Mouse (Mus musculus) gonadal fat pad, adult 2 months (tissue): Measurements from ENCODE around the gene Gm28048. TPM values are rescaled to one million over a fixed set of nuclear protein-coding genes. Genes with fewer than 3 reads are reported as not detected.

Experiments
- DNase-seq: peaks from one replicate; pipeline ENCODE4 v3.0.0-alpha.2; 2012; ENCODE audit warnings: low read depth
- polyA plus RNA-seq: library from polyadenylated mRNA; depleted of rRNA; stranded (reverse); fragments of >200 nt; gene quantifications from 2 replicates; pipeline ENCODE4 v1.2.3, GENCODE M21; 2012

Gm28048 gene
- polyA plus RNA-seq, 1 experiment: 0.49 TPM

- no peak for DNase-seq
Observed at GRCm38 (mm10) chr11:22990393-22991126, 8.7 kb upstream of the Gm28048 start, which contains the start of gene Cct4. Gene Cct4 (plus strand): TSS chr11:22990519.

DNA sequence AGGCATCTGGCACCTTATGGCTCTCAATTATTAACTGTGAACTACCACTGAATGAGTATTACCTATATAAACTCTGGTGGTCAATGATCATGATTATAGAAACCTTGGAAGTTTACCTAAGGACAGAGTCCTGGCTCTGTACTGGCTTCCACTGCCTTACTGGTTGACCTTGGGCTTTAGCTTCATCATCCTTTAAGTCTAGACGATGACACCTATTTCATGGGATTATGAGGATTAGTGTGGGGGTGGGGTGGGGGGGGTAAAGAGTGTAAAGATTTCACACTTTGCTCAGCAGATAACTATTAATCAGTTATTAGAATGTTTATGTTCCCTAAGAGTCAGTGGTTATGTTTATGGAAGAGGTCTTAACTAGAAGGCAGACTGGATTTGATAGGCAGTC lies 7.9 kb upstream of the Gm28048 start:
- no peak for DNase-seq

DNA sequence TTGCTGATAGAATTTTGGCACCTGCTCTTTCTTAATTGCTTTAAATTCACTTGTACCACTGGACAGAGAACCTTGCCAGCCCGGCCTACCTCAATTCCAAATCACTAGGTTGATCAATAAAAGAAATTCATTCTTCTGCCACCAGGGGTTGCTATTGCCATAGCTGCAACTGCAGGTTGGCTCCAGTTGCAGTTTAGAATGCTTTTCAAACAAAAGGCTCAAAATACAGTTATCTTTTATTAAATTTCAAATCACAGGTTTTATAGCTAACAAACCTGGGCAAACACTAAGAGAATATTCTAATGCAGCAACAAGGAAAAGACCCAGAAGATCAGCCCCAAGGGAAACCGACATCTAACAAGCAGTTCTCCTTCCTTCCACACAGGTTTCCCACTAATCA lies 5.5 kb upstream of the Gm28048 start:
- no peak for DNase-seq

GRCm38 (mm10) chr11:22985510-22985909 lies 3.6 kb upstream of the Gm28048 start:
- no peak for DNase-seq

- DNase-seq: no peak
Observed at GRCm38 (mm10) chr11:22982846-22983245, 956 bp upstream of the Gm28048 start.

- no peak for DNase-seq
Observed at GRCm38 (mm10) chr11:22981543-22981950, 343 bp downstream of the Gm28048 start.

- DNase-seq: no peak
Observed at GRCm38 (mm10) chr11:22981041-22981440, 849 bp downstream of the Gm28048 start.

DNA sequence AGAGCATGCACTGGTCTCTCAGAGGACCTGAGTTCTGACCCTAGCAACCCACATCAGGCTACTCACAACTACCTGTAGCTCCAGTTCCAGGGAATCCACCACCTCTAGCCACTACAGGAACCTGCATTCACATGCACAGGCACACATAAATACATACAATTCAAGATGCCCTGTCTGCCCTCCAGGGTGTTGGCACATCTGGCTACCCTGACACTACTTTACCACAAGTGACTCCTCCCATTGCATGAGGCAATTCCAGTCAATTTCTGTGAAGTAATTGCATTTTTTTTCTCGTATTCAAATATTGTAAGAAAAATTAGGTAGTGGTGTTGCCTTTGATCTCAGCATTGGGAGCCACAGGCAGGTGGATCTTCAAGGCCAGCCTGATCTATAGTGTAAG lies 2.7 kb downstream of the Gm28048 start:
- DNase-seq: no peak

DNA sequence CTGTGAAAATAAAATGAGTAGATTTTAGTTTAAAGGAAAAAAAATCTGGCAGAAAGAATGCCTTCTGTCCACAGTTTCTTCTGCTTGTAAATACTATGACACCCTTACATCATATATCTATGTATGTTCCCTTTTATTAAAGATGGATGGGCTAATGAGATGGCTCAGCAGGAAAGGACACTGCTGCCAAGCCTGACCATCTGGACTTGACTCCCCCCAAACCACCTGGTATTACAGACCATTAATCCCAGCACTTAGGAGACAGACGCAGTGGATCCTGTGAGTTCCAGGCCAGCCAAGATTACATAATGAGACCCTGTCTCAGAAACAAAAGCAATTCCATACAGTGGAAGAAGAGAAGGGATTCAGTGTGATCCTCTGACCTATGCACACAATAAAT lies 3.2 kb downstream of the Gm28048 start:
- DNase-seq: no peak

- no peak for DNase-seq
Observed at GRCm38 (mm10) chr11:22978215-22978614, 3.7 kb downstream of the Gm28048 start.

- no peak for DNase-seq
Observed at GRCm38 (mm10) chr11:22973599-22973998, 8.3 kb downstream of the Gm28048 start.

DNA sequence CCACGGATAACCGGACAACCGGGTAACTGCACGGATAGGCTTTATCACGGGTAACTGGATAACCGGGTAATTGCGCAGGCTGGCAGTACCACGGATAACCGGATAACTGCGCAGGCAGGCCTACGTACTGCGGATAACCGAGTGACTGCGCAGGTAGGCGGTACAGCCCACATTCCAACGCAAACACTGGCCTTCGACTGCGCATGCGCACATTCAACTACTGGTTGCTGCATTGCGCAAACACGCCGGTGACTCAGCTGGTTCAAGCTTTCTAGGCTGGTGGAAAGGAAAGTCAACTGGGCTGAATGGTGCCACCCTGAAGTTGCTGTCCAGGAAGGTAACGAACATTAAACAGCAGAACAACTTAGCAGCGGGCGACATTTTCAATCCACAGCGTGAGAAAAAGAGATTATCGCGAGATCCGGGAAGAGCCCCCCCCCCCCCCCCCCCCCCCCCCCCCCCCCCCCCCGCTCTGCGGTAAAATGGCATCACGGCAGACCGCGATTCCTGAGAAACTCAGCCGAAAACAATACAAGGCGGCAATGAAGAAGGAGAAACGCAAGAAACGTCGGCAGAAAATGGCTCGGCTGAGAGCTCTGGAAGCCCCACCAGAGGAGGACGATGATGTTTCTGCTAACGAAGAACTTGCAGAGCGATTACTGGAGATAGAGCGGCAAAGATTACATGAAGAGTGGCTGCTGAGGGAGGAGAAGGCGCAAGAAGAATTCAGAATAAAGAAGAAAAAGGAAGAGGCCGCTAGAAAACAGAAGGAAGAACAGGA lies 9.0 kb downstream of the Gm28048 start:
- no peak for DNase-seq

DNA sequence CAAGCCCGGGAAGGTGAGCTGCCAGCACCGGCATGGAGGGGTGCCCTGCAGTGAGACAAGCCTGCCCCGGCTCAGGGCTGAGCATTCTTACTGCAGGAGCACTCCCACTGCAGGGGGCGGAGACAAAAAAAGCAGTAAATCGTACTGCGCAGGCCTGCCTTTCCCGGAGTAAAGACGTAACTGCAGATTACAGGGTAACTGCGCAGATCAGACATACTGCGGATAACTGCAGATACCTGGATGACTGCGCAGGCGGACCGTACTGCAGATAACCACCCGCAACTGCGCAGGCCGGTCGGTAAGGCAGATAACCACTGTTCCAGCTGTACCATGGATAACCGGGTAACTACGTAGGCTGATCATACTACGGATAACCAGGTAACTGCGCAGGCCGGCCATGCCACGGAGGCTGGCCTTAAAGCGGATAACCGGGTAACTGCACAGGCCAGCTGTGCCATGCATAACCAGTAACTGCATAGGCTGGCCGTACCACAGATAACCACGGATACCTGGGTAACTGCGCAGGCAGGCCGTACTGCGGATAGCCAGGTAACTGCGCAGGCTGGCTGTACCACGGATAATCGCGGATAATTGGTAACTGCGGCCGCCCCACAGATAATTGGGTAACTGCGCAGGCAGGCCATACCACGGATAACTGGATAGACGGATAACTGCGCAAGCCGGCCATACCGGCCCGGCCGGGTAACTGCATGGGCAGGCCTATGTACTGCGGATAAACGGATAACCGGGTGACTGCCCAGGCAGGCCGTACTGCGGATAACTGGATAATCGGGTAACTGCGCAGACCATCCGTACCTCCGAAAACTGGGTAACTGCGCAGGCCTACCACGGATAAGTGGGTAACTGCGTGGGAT lies 9.8 kb downstream of the Gm28048 start, which contains the start of gene Zrsr1:
Zrsr1 (plus strand) TSS at position 171 of the 875 bp plus-strand sequence.
- DNase-seq: no peak

- DNase-seq: no peak
Observed at GRCm38 (mm10) chr11:22970546-22970945, 11.3 kb downstream of the Gm28048 start.

- DNase-seq: no peak
Observed at GRCm38 (mm10) chr11:22969486-22969885, 12.4 kb downstream of the Gm28048 start.

- no peak for DNase-seq
Observed at GRCm38 (mm10) chr11:22965503-22965902, 16.4 kb downstream of the Gm28048 start.

DNA sequence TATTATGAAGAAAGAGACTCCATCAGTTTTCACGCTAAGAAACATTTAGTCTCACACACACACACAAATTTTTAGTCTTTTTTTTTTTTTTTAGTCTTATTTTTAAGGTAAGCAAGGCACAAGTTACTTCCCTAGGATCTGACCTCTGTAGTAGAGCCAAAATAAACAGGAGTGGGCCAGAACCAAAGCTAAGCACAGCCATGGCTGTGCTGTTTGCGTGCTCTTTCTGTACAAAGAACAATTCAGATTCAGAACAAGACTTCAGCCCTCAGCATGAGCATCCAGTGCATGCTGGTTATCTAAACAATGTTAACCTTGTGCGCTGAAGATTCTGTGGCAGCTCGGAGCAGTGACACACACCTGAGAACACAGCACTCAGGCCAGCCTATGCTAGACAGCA lies 17.5 kb downstream of the Gm28048 start:
- no peak for DNase-seq

- no peak for DNase-seq
Observed at GRCm38 (mm10) chr11:22962101-22962500, 19.8 kb downstream of the Gm28048 start.

DNA sequence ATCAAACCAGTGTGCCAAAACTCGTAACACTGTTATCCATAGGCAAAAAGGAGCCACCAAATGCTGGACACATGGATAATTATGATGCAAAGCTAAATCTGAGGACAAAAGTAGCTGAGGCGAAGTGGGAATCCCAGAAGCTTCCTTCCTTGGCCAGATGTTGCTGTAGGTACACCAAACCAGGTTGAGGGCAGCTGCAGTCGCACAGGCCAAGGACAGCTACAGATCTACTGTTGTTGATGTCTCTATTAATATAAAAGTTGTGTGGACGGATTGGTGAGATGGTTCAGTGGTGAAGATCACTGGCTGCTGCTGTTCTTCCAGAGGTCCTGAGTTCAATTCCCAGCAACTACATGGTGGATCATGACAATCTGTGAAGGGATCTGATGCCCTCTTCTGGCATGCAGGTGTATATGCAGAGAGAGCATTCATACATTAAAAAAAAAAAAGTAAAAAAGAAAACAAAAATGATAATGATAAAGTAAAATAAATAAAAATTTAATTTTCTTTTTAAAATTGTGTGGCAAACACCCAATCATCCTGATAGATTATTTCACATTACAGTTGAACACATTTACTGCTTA lies 24.0 kb downstream of the Gm28048 start:
- no peak for DNase-seq

DNA sequence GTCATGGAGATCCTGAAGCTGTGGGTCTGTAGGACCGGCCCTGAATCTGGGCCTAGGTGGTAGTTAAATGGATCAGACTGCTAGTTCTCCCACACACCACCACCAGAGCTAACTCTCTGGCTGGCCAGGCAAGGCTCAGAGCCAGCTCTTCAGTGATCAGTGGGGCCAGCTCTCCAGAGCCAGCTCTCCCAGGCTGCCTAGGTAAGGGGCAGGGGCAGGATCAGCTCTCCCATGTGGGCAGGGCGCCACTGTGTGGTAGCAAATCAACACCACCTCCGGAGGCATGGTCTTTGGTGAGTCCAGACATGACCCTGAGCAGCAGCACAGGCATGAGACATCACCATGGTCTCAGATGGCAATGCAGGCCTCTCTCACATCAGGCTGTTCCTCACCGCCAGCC lies 25.1 kb downstream of the Gm28048 start:
- DNase-seq: no peak

- no peak for DNase-seq
Observed at GRCm38 (mm10) chr11:22956346-22956745, 25.5 kb downstream of the Gm28048 start.

- no peak for DNase-seq
Observed at GRCm38 (mm10) chr11:22952668-22953067, 29.2 kb downstream of the Gm28048 start.
